Mouse (Mus musculus) liver, postnatal 0 days (tissue): ENCODE measurements around the gene Mdm1.

Source experiments
- CTCF ChIP-seq: sonication (generic); IDR thresholded peaks from 2 replicates; pipeline ENCODE4 v1.5.1; 2016; ENCODE audit warnings: antibody characterized with exemption, low read depth
- EP300 ChIP-seq: IDR thresholded peaks from 2 replicates; pipeline ENCODE4 v1.6.1; 2016; ENCODE audit warnings: antibody characterized with exemption, low read depth, mild to moderate bottlenecking

DNA sequence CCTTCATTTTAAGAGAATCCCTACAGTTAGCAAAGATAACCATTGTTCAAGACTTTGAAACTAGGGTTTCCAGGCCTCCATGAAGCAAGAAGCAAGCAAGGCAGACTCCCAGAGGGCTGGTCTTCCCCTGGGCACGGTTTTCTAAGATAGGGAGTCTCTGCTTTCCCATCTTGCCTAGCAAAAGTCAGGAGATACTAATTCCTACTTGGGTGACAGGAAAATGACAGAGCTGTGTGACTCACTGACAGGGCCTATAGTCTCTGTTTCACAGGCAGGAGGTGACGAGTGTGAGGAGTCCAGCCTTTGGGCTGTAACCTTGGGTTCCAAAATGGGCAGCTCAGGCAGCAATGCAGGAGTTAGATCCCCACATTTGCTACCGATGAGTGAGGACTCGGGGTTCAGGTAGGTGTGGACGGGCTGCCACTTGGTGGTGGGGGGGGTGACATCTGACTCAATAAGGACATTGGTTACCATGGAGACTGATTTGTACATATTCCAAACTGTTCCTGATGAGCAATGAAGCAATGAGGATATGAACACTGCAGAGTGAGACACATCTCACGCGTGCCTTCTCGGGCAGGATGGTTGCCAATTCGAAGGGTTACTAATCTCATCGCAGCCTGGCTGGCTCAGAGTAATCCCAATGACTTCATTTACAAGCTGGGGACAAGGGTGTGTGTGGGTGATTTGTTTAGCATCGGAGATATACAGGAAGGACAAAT lies 19.0 kb upstream of the Mdm1 start:
- TF ChIP-seq CTCF (no peak), EP300 (no peak)
